Mouse (Mus musculus): Measurements from ENCODE around the gene Txn2. TPM values are rescaled to one million over a fixed set of nuclear protein-coding genes. Genes with fewer than 3 reads are reported as not detected.

The Txn2 gene
- polyA plus RNA-seq, 1 experiment from 2014 or later: 212 TPM

GRCm38 (mm10) chr15:77880738-77881137, 48.1 kb downstream of the Txn2 start:
- Histone ChIP-seq H3K9me3 (ENCODE audit: control insufficient read depth, low read length) (no peaks in the 10 kb centered on the region), H3K9ac (replicated peaks; ENCODE audit: low read depth, low read length) (no peak overlapping the region), H3K4me2 (ENCODE audit: low read depth, low read length) (no peak overlapping the region), H3K4me3 (ENCODE audit: low read depth, low read length) (no peak overlapping the region), H3K4me1 (ENCODE audit: control insufficient read depth, insufficient read depth, low read length) (no peaks in the 10 kb centered on the region), H3K27ac (ENCODE audit: low read depth, low read length) (no peak overlapping the region), H3K36me3 (ENCODE audit: control insufficient read depth, insufficient read depth, low read length) (no peaks in the 10 kb centered on the region), H3K27me3 (ENCODE audit: control insufficient read depth, insufficient read depth, low read length) (no peaks in the 10 kb centered on the region)
- no peak for ATAC-seq (ENCODE audit: low read depth)
- WGBS: 86% methylated on average over 5 of the region's 5 CpGs

GRCm38 (mm10) chr15:77879756-77880155, 49.0 kb downstream of the Txn2 start:
- Histone ChIP-seq H3K9ac (replicated peaks; ENCODE audit: low read depth, low read length) (no peak overlapping the region), H3K27ac (ENCODE audit: low read depth, low read length) (no peak overlapping the region), H3K27me3 (ENCODE audit: control insufficient read depth, insufficient read depth, low read length) (no peaks in the 10 kb centered on the region), H3K4me2 (ENCODE audit: low read depth, low read length) (no peak overlapping the region), H3K4me1 (ENCODE audit: control insufficient read depth, insufficient read depth, low read length) (no peaks in the 10 kb centered on the region), H3K36me3 (ENCODE audit: control insufficient read depth, insufficient read depth, low read length) (no peaks in the 10 kb centered on the region), H3K9me3 (ENCODE audit: control insufficient read depth, low read length) (no peaks in the 10 kb centered on the region), H3K4me3 (ENCODE audit: low read depth, low read length) (no peak overlapping the region)
- ATAC-seq (ENCODE audit: low read depth): no peak
- WGBS: 95% methylated on average over 3 of the region's 3 CpGs

- Histone ChIP-seq H3K27me3 (ENCODE audit: control insufficient read depth, insufficient read depth, low read length) (no peaks in the 10 kb centered on the region), H3K36me3 (ENCODE audit: control insufficient read depth, insufficient read depth, low read length) (no peaks in the 10 kb centered on the region), H3K9ac (replicated peaks; ENCODE audit: low read depth, low read length) (no peak overlapping the region), H3K27ac (ENCODE audit: low read depth, low read length) (no peak overlapping the region), H3K4me2 (ENCODE audit: low read depth, low read length) (no peak overlapping the region), H3K9me3 (ENCODE audit: control insufficient read depth, low read length) (no peaks in the 10 kb centered on the region), H3K4me1 (ENCODE audit: control insufficient read depth, insufficient read depth, low read length) (no peaks in the 10 kb centered on the region), H3K4me3 (ENCODE audit: low read depth, low read length) (no peak overlapping the region)
- WGBS: 72% methylated on average over 2 of the region's 2 CpGs
- ATAC-seq (ENCODE audit: low read depth): no peak
Measured at GRCm38 (mm10) chr15:77877209-77877608, 51.6 kb downstream of the Txn2 start.

- H3K4me3 ChIP-seq (ENCODE audit: low read depth, low read length): no peak overlapping the region
- WGBS: 85% methylated on average over 3 of the region's 3 CpGs
- H3K4me1 ChIP-seq (ENCODE audit: control insufficient read depth, insufficient read depth, low read length): no peaks in the 10 kb centered on the region
- H3K9ac ChIP-seq (replicated peaks; ENCODE audit: low read depth, low read length): no peak overlapping the region
- no peak overlapping the region for H3K4me2 ChIP-seq (ENCODE audit: low read depth, low read length)
- H3K36me3 ChIP-seq (ENCODE audit: control insufficient read depth, insufficient read depth, low read length): no peaks in the 10 kb centered on the region
- ATAC-seq (ENCODE audit: low read depth): no peak
- H3K27ac ChIP-seq (ENCODE audit: low read depth, low read length): no peak overlapping the region
- no peaks in the 10 kb centered on the region for H3K27me3 ChIP-seq (ENCODE audit: control insufficient read depth, insufficient read depth, low read length)
- no peaks in the 10 kb centered on the region for H3K9me3 ChIP-seq (ENCODE audit: control insufficient read depth, low read length)
Measured at GRCm38 (mm10) chr15:77876716-77877115, 52.1 kb downstream of the Txn2 start.

- WGBS: 95% methylated on average over 6 of the region's 6 CpGs
- no peak overlapping the region for H3K4me2 ChIP-seq (ENCODE audit: low read depth, low read length)
- no peaks in the 10 kb centered on the region for H3K27me3 ChIP-seq (ENCODE audit: control insufficient read depth, insufficient read depth, low read length)
- H3K4me1 ChIP-seq (ENCODE audit: control insufficient read depth, insufficient read depth, low read length): no peaks in the 10 kb centered on the region
- H3K27ac ChIP-seq (ENCODE audit: low read depth, low read length): no peak overlapping the region
- H3K4me3 ChIP-seq (ENCODE audit: low read depth, low read length): no peak overlapping the region
- ATAC-seq (ENCODE audit: low read depth): no peak
- H3K9me3 ChIP-seq (ENCODE audit: control insufficient read depth, low read length): no peaks in the 10 kb centered on the region
- H3K9ac ChIP-seq (replicated peaks; ENCODE audit: low read depth, low read length): no peak overlapping the region
- no peaks in the 10 kb centered on the region for H3K36me3 ChIP-seq (ENCODE audit: control insufficient read depth, insufficient read depth, low read length)
Measured at GRCm38 (mm10) chr15:77875953-77876352, 52.9 kb downstream of the Txn2 start.

GRCm38 (mm10) chr15:77874807-77875206, 54.0 kb downstream of the Txn2 start:
- Histone ChIP-seq H3K27me3 (ENCODE audit: control insufficient read depth, insufficient read depth, low read length) (no peaks in the 10 kb centered on the region), H3K27ac (ENCODE audit: low read depth, low read length) (no peak overlapping the region), H3K4me1 (ENCODE audit: control insufficient read depth, insufficient read depth, low read length) (no peaks in the 10 kb centered on the region), H3K4me2 (ENCODE audit: low read depth, low read length) (no peak overlapping the region), H3K36me3 (ENCODE audit: control insufficient read depth, insufficient read depth, low read length) (no peaks in the 10 kb centered on the region), H3K9me3 (ENCODE audit: control insufficient read depth, low read length) (no peaks in the 10 kb centered on the region), H3K9ac (replicated peaks; ENCODE audit: low read depth, low read length) (no peak overlapping the region), H3K4me3 (ENCODE audit: low read depth, low read length) (no peak overlapping the region)
- no peak for ATAC-seq (ENCODE audit: low read depth)
- WGBS: 92% methylated on average over 9 of the region's 9 CpGs

- Histone ChIP-seq H3K9ac (replicated peaks; ENCODE audit: low read depth, low read length) (no peak overlapping the region), H3K9me3 (ENCODE audit: control insufficient read depth, low read length) (no peaks in the 10 kb centered on the region), H3K27me3 (ENCODE audit: control insufficient read depth, insufficient read depth, low read length) (no peaks in the 10 kb centered on the region), H3K4me2 (ENCODE audit: low read depth, low read length) (no peak overlapping the region), H3K27ac (ENCODE audit: low read depth, low read length) (no peak overlapping the region), H3K4me3 (ENCODE audit: low read depth, low read length) (no peak overlapping the region), H3K36me3 (ENCODE audit: control insufficient read depth, insufficient read depth, low read length) (no peaks in the 10 kb centered on the region), H3K4me1 (ENCODE audit: control insufficient read depth, insufficient read depth, low read length) (no peaks in the 10 kb centered on the region)
- ATAC-seq (ENCODE audit: low read depth): no peak
- WGBS: 88% methylated on average over 4 of the region's 4 CpGs
Measured at GRCm38 (mm10) chr15:77874310-77874709, 54.5 kb downstream of the Txn2 start.

GRCm38 (mm10) chr15:77873564-77873963, 55.2 kb downstream of the Txn2 start:
- no peaks in the 10 kb centered on the region for H3K9me3 ChIP-seq (ENCODE audit: control insufficient read depth, low read length)
- 89% methylated on average over 2 of the region's 2 CpGs for whole genome bisulfite sequencing
- H3K4me2 ChIP-seq (ENCODE audit: low read depth, low read length): no peak overlapping the region
- no peaks in the 10 kb centered on the region for H3K27me3 ChIP-seq (ENCODE audit: control insufficient read depth, insufficient read depth, low read length)
- no peak overlapping the region for H3K4me3 ChIP-seq (ENCODE audit: low read depth, low read length)
- no peaks in the 10 kb centered on the region for H3K36me3 ChIP-seq (ENCODE audit: control insufficient read depth, insufficient read depth, low read length)
- ATAC-seq (ENCODE audit: low read depth): no peak
- no peak overlapping the region for H3K27ac ChIP-seq (ENCODE audit: low read depth, low read length)
- H3K4me1 ChIP-seq (ENCODE audit: control insufficient read depth, insufficient read depth, low read length): no peaks in the 10 kb centered on the region
- H3K9ac ChIP-seq (replicated peaks; ENCODE audit: low read depth, low read length): no peak overlapping the region

- no peaks in the 10 kb centered on the region for H3K36me3 ChIP-seq (ENCODE audit: control insufficient read depth, insufficient read depth, low read length)
- no peaks in the 10 kb centered on the region for H3K4me1 ChIP-seq (ENCODE audit: control insufficient read depth, insufficient read depth, low read length)
- WGBS: 82% methylated on average over 3 of the region's 3 CpGs
- H3K27ac ChIP-seq (ENCODE audit: low read depth, low read length): no peak overlapping the region
- H3K4me2 ChIP-seq (ENCODE audit: low read depth, low read length): no peak overlapping the region
- H3K4me3 ChIP-seq (ENCODE audit: low read depth, low read length): no peak overlapping the region
- no peaks in the 10 kb centered on the region for H3K9me3 ChIP-seq (ENCODE audit: control insufficient read depth, low read length)
- H3K9ac ChIP-seq (replicated peaks; ENCODE audit: low read depth, low read length): no peak overlapping the region
- ATAC-seq (ENCODE audit: low read depth): no peak
- no peaks in the 10 kb centered on the region for H3K27me3 ChIP-seq (ENCODE audit: control insufficient read depth, insufficient read depth, low read length)
Measured at GRCm38 (mm10) chr15:77872996-77873395, 55.8 kb downstream of the Txn2 start.

- Histone ChIP-seq H3K36me3 (ENCODE audit: control insufficient read depth, insufficient read depth, low read length) (no peaks in the 10 kb centered on the region), H3K27me3 (ENCODE audit: control insufficient read depth, insufficient read depth, low read length) (no peaks in the 10 kb centered on the region), H3K4me2 (ENCODE audit: low read depth, low read length) (no peak overlapping the region), H3K9me3 (ENCODE audit: control insufficient read depth, low read length) (no peaks in the 10 kb centered on the region), H3K4me3 (ENCODE audit: low read depth, low read length) (no peak overlapping the region), H3K9ac (replicated peaks; ENCODE audit: low read depth, low read length) (no peak overlapping the region), H3K27ac (ENCODE audit: low read depth, low read length) (no peak overlapping the region), H3K4me1 (ENCODE audit: control insufficient read depth, insufficient read depth, low read length) (no peaks in the 10 kb centered on the region)
- ATAC-seq (ENCODE audit: low read depth): no peak
- 91% methylated on average over 5 of the region's 5 CpGs for WGBS
Measured at GRCm38 (mm10) chr15:77868340-77868739, 60.5 kb downstream of the Txn2 start.
